Mouse (Mus musculus): ENCODE measurements around the gene Oxsr1. TPM values are rescaled to one million over a fixed set of nuclear protein-coding genes. Genes with fewer than 3 reads are reported as not detected.

Gene Oxsr1
- polyA plus RNA-seq, 1 experiment from 2014 or later = 17.6 TPM

- H3K4me3 ChIP-seq (ENCODE audit: low read depth, low read length) = peak within 1 kb of the TSS; percentile 68
- H3K27me3 ChIP-seq (replicated peaks; ENCODE audit: control insufficient read depth, insufficient read depth, low read length) = no peaks in the 10 kb centered on the region
- H3K36me3 ChIP-seq (ENCODE audit: control insufficient read depth, insufficient read depth, low read length) = no peaks in the 10 kb centered on the region
- WGBS = 2% methylated on average over 65 of the region's 65 CpGs
- H3K4me1 ChIP-seq (replicated peaks; ENCODE audit: control insufficient read depth, insufficient read depth, low read length) = no peaks in the 10 kb centered on the region
- no peak within 1 kb of the TSS for H3K27ac ChIP-seq (ENCODE audit: low read depth)
- DNase-seq (ENCODE audit: low spot score) (peak; percentile 97), ATAC-seq (replicated peaks; ENCODE audit: low FRiP score, low TSS enrichment, low read depth) (peak; percentile 84)
- peak within 1 kb of the TSS; percentile 85 for H3K4me2 ChIP-seq (ENCODE audit: low read length)
- H3K9me3 ChIP-seq (ENCODE audit: control insufficient read depth, low read length) = no peaks in the 10 kb centered on the region
- H3K9ac ChIP-seq (ENCODE audit: low read length) = peak within 1 kb of the TSS; percentile 69
These were observed 35.3 kb upstream of the Oxsr1 start, which contains the start of gene Xylb for GRCm38 (mm10) chr9:119357331-119358057. TSS of gene Xylb (plus strand) at chr9:119357381.

- no peak overlapping the region for H3K4me2 ChIP-seq (ENCODE audit: low read length)
- WGBS = 71% methylated on average over 6 of the region's 6 CpGs
- no peak overlapping the region for H3K9ac ChIP-seq (ENCODE audit: low read length)
- peaks cover 5% of the 10 kb centered on the region for H3K36me3 ChIP-seq (ENCODE audit: control insufficient read depth, insufficient read depth, low read length)
- H3K27ac ChIP-seq (ENCODE audit: low read depth) = no peak overlapping the region
- DNase-seq (ENCODE audit: low spot score) = no peak
- no peaks in the 10 kb centered on the region for H3K27me3 ChIP-seq (replicated peaks; ENCODE audit: control insufficient read depth, insufficient read depth, low read length)
- no peaks in the 10 kb centered on the region for H3K4me1 ChIP-seq (replicated peaks; ENCODE audit: control insufficient read depth, insufficient read depth, low read length)
- no peaks in the 10 kb centered on the region for H3K9me3 ChIP-seq (ENCODE audit: control insufficient read depth, low read length)
- H3K4me3 ChIP-seq (ENCODE audit: low read depth, low read length) = no peak overlapping the region
- ATAC-seq (replicated peaks; ENCODE audit: low FRiP score, low TSS enrichment, low read depth) = no peak
These were observed 33.7 kb upstream of the Oxsr1 start for GRCm38 (mm10) chr9:119355943-119356342.

GRCm38 (mm10) chr9:119353926-119354325 lies 31.7 kb upstream of the Oxsr1 start:
- Histone ChIP-seq H3K4me2 (ENCODE audit: low read length) (no peak overlapping the region), H3K36me3 (ENCODE audit: control insufficient read depth, insufficient read depth, low read length) (peaks cover 22% of the 10 kb centered on the region), H3K27ac (ENCODE audit: low read depth) (no peak overlapping the region), H3K4me3 (ENCODE audit: low read depth, low read length) (no peak overlapping the region), H3K9ac (ENCODE audit: low read length) (no peak overlapping the region), H3K27me3 (replicated peaks; ENCODE audit: control insufficient read depth, insufficient read depth, low read length) (no peaks in the 10 kb centered on the region), H3K4me1 (replicated peaks; ENCODE audit: control insufficient read depth, insufficient read depth, low read length) (no peaks in the 10 kb centered on the region), H3K9me3 (ENCODE audit: control insufficient read depth, low read length) (no peaks in the 10 kb centered on the region)
- 61% methylated on average over 6 of the region's 6 CpGs for WGBS
- ATAC-seq (replicated peaks; ENCODE audit: low FRiP score, low TSS enrichment, low read depth) = no peak
- DNase-seq (ENCODE audit: low spot score) = no peak

- Histone ChIP-seq H3K9ac (ENCODE audit: low read length) (no peak overlapping the region), H3K9me3 (ENCODE audit: control insufficient read depth, low read length) (no peaks in the 10 kb centered on the region), H3K27me3 (replicated peaks; ENCODE audit: control insufficient read depth, insufficient read depth, low read length) (no peaks in the 10 kb centered on the region), H3K4me3 (ENCODE audit: low read depth, low read length) (no peak overlapping the region), H3K4me1 (replicated peaks; ENCODE audit: control insufficient read depth, insufficient read depth, low read length) (no peaks in the 10 kb centered on the region), H3K4me2 (ENCODE audit: low read length) (no peak overlapping the region), H3K27ac (ENCODE audit: low read depth) (no peak overlapping the region), H3K36me3 (ENCODE audit: control insufficient read depth, insufficient read depth, low read length) (peaks cover 38% of the 10 kb centered on the region)
- peak; percentile 89 for DNase-seq (ENCODE audit: low spot score)
- peak; percentile 73 for ATAC-seq (replicated peaks; ENCODE audit: low FRiP score, low TSS enrichment, low read depth)
- WGBS = 28% methylated on average over 4 of the region's 4 CpGs
These were observed 29.8 kb upstream of the Oxsr1 start for GRCm38 (mm10) chr9:119352060-119352459.

- H3K27ac ChIP-seq (ENCODE audit: low read depth) = no peak overlapping the region
- H3K36me3 ChIP-seq (ENCODE audit: control insufficient read depth, insufficient read depth, low read length) = peaks cover 45% of the 10 kb centered on the region
- H3K9me3 ChIP-seq (ENCODE audit: control insufficient read depth, low read length) = no peaks in the 10 kb centered on the region
- DNase-seq (ENCODE audit: low spot score) (no peak), ATAC-seq (replicated peaks; ENCODE audit: low FRiP score, low TSS enrichment, low read depth) (no peak)
- H3K4me3 ChIP-seq (ENCODE audit: low read depth, low read length) = no peak overlapping the region
- 85% methylated on average over 10 of the region's 10 CpGs for WGBS
- H3K27me3 ChIP-seq (replicated peaks; ENCODE audit: control insufficient read depth, insufficient read depth, low read length) = no peaks in the 10 kb centered on the region
- H3K4me1 ChIP-seq (replicated peaks; ENCODE audit: control insufficient read depth, insufficient read depth, low read length) = no peaks in the 10 kb centered on the region
- H3K4me2 ChIP-seq (ENCODE audit: low read length) = no peak overlapping the region
- no peak overlapping the region for H3K9ac ChIP-seq (ENCODE audit: low read length)
These were observed 28.9 kb upstream of the Oxsr1 start for GRCm38 (mm10) chr9:119350947-119351705.

GRCm38 (mm10) chr9:119350531-119350930 lies 28.3 kb upstream of the Oxsr1 start:
- Histone ChIP-seq H3K27me3 (replicated peaks; ENCODE audit: control insufficient read depth, insufficient read depth, low read length) (no peaks in the 10 kb centered on the region), H3K4me2 (ENCODE audit: low read length) (no peak overlapping the region), H3K4me1 (replicated peaks; ENCODE audit: control insufficient read depth, insufficient read depth, low read length) (no peaks in the 10 kb centered on the region), H3K9me3 (ENCODE audit: control insufficient read depth, low read length) (no peaks in the 10 kb centered on the region), H3K9ac (ENCODE audit: low read length) (no peak overlapping the region), H3K27ac (ENCODE audit: low read depth) (no peak overlapping the region), H3K4me3 (ENCODE audit: low read depth, low read length) (no peak overlapping the region), H3K36me3 (ENCODE audit: control insufficient read depth, insufficient read depth, low read length) (peaks cover 50% of the 10 kb centered on the region)
- ATAC-seq (replicated peaks; ENCODE audit: low FRiP score, low TSS enrichment, low read depth) = no peak
- no peak for DNase-seq (ENCODE audit: low spot score)
- WGBS = 90% methylated on average over 3 of the region's 3 CpGs

GRCm38 (mm10) chr9:119346376-119346775 lies 24.1 kb upstream of the Oxsr1 start:
- Histone ChIP-seq H3K36me3 (ENCODE audit: control insufficient read depth, insufficient read depth, low read length) (peaks cover 77% of the 10 kb centered on the region), H3K27ac (ENCODE audit: low read depth) (no peak overlapping the region), H3K4me3 (ENCODE audit: low read depth, low read length) (no peak overlapping the region), H3K27me3 (replicated peaks; ENCODE audit: control insufficient read depth, insufficient read depth, low read length) (no peaks in the 10 kb centered on the region), H3K4me2 (ENCODE audit: low read length) (no peak overlapping the region), H3K4me1 (replicated peaks; ENCODE audit: control insufficient read depth, insufficient read depth, low read length) (peaks cover 11% of the 10 kb centered on the region), H3K9me3 (ENCODE audit: control insufficient read depth, low read length) (no peaks in the 10 kb centered on the region), H3K9ac (ENCODE audit: low read length) (no peak overlapping the region)
- DNase-seq (ENCODE audit: low spot score) (no peak), ATAC-seq (replicated peaks; ENCODE audit: low FRiP score, low TSS enrichment, low read depth) (no peak)
- WGBS = 88% methylated on average over 8 of the region's 8 CpGs

- DNase-seq (ENCODE audit: low spot score) (no peak), ATAC-seq (replicated peaks; ENCODE audit: low FRiP score, low TSS enrichment, low read depth) (no peak)
- Histone ChIP-seq H3K9me3 (ENCODE audit: control insufficient read depth, low read length) (no peaks in the 10 kb centered on the region), H3K4me3 (ENCODE audit: low read depth, low read length) (no peak overlapping the region), H3K4me2 (ENCODE audit: low read length) (no peak overlapping the region), H3K36me3 (ENCODE audit: control insufficient read depth, insufficient read depth, low read length) (peaks cover 46% of the 10 kb centered on the region), H3K4me1 (replicated peaks; ENCODE audit: control insufficient read depth, insufficient read depth, low read length) (peaks cover 13% of the 10 kb centered on the region), H3K27ac (ENCODE audit: low read depth) (no peak overlapping the region), H3K9ac (ENCODE audit: low read length) (no peak overlapping the region), H3K27me3 (replicated peaks; ENCODE audit: control insufficient read depth, insufficient read depth, low read length) (no peaks in the 10 kb centered on the region)
- 77% methylated on average over 7 of the region's 7 CpGs for WGBS
These were observed 20.5 kb upstream of the Oxsr1 start for GRCm38 (mm10) chr9:119342728-119343127.

Data from intestine, embryonic 14.5 days (tissue).